Mouse (Mus musculus) C2C12 (cell line): ENCODE results near the gene Hist1h2ah. TPM values are rescaled to one million over a fixed set of nuclear protein-coding genes. Genes with fewer than 3 reads are reported as not detected.

Source experiments
- H3K27me3 ChIP-seq: one replicate; pipeline ENCODE4 v1.6.1; 2011; ENCODE audit not compliant: control insufficient read depth, insufficient read depth, insufficient read length
- H3K36me3 ChIP-seq: one replicate; pipeline ENCODE4 v1.6.1; 2011; ENCODE audit not compliant: control insufficient read depth, insufficient read depth
- H3K4me3 ChIP-seq: one replicate; pipeline ENCODE4 v1.5.1; 2011; ENCODE audit warnings: mild to moderate bottlenecking, control low read depth; ENCODE audit not compliant: poor library complexity, insufficient read depth, severe bottlenecking
- H3K79me2 ChIP-seq: one replicate; pipeline ENCODE4 v1.6.1; 2011; ENCODE audit not compliant: control insufficient read depth, insufficient read depth
- H3K79me3 ChIP-seq: one replicate; pipeline ENCODE4 v1.6.1; 2011; ENCODE audit warnings: low read depth, control low read depth
- H3ac ChIP-seq: one replicate; pipeline ENCODE3; 2011; ENCODE audit warnings: low read depth; ENCODE audit not compliant: control insufficient read depth, insufficient read length
- CEBPB ChIP-seq: IDR thresholded peaks from one replicate; pipeline ENCODE4 v1.6.1; 2011; ENCODE audit warnings: low read depth, mild to moderate bottlenecking, control low read depth, moderate library complexity
- CTCF ChIP-seq: IDR thresholded peaks from one replicate; pipeline ENCODE4 v1.5.1; 2011; ENCODE audit not compliant: control insufficient read depth, insufficient read depth, insufficient read length
- FOSL1 ChIP-seq: IDR thresholded peaks from one replicate; pipeline ENCODE4 v1.8.0; 2011; ENCODE audit warnings: mild to moderate bottlenecking, low read length; ENCODE audit not compliant: poor library complexity, insufficient read depth, severe bottlenecking
- MAX ChIP-seq: IDR thresholded peaks from one replicate; pipeline ENCODE4 v1.6.1; 2011; ENCODE audit warnings: mild to moderate bottlenecking, control low read depth
- MYOD1 ChIP-seq: IDR thresholded peaks from one replicate; pipeline ENCODE4 v1.6.1; 2011; ENCODE audit warnings: low read depth; ENCODE audit not compliant: control insufficient read depth, insufficient read length
- MYOG ChIP-seq: IDR thresholded peaks from one replicate; pipeline ENCODE4 v1.6.1; 2011; ENCODE audit not compliant: control insufficient read depth, insufficient read length; ENCODE audit errors: extremely low read depth
- USF1 ChIP-seq: IDR thresholded peaks from one replicate; pipeline ENCODE4 v1.6.1; 2011; ENCODE audit warnings: low read depth, mild to moderate bottlenecking, control low read depth, moderate library complexity
- polyA plus RNA-seq: library from polyadenylated mRNA; unstranded; fragments of >200 nt; fragmentation: generic; extraction: Trizol; gene quantifications from one replicate; pipeline ENCODE4 v1.2.1, GENCODE M21; 2012; ENCODE audit warnings: missing spikeins

The Hist1h2ah gene
- polyA plus RNA-seq, 1 experiment = 9.5 TPM

DNA sequence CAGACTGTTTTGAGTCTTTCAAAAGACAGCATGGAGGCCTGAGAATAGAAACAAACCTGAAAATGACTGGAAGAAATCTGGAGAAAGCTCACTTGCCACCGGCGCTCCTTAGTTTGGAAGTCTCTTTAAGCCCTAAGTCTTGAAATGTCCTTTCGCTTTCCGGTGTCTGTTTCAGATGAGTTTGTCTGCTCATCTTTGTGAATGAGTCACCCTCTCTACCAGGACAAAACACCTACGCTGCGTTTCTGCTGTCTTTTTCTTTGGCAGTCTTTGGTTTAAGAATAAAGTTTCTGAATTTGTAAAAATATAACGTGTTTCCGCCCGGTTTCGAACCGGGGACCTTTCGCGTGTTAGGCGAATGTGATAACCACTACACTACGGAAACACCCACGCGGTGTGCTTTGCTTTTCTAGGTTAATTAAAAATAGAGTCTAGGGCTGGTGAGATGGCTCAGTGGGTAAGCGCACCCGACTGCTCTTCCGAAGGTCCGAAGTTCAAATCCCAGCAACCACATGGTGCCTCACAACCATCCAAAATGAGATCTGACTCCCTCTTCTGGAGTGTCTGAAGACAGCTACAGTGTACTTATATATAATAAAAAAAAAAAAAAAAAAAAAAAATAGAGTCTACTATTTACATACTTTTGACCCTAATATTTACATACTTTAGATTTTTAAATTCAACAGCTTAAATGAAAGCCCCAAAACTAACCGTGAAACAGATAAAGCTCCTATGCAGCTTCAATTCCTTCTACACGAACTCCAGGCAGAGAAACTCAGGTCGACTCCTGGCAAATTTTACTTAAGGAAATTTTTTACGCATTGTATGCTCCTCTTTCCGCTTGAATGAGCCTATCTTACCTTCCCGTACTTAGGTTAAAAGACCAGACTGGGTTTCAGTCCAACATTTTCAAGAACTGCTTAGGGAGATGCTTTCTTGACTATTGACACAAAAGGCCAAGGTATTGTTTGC, 19.6 kb downstream of the Hist1h2ah start:
- H3K36me3 ChIP-seq = no peaks in the 10 kb centered on the region
- H3ac ChIP-seq = no peak overlapping the region
- H3K4me3 ChIP-seq = no peak overlapping the region

DNA sequence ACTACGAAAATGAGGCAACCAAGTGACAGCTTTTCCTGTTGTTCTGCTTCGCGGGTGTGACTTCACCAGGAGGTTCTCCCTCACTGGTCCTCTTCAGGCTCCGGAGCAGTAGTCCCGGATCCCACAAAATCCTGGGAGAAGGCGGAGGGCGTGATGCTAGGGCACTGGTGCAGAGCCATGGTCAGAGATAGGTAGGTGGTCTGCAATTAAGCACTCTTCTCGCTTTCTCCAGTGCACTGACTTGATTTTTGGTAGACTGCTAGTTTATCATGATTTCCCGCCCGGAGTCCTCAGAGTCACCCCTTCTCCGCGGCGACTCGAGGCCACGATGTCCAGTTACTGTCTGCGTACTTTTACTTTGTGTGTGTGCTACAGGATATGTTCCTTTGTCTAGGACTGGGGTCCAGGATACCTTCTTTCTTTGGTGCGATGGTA, 20.9 kb downstream of the Hist1h2ah start:
- H3K36me3 ChIP-seq = no peaks in the 10 kb centered on the region
- no peaks in the 10 kb centered on the region for H3K79me2 ChIP-seq
- H3K4me3 ChIP-seq = no peak overlapping the region
- TF ChIP-seq MYOG (no peak), MYOD1 (no peak), MAX (no peak), CEBPB (no peak), USF1 (no peak), FOSL1 (no peak), CTCF (no peak)
- H3K79me3 ChIP-seq = no peaks in the 10 kb centered on the region
- H3K27me3 ChIP-seq = peaks cover 5% of the 10 kb centered on the region
- H3ac ChIP-seq = no peak overlapping the region

More for the DNA sequence above, 19.6 kb downstream of the Hist1h2ah start:
- H3K27me3 ChIP-seq = no peaks in the 10 kb centered on the region
- TF ChIP-seq CTCF (no peak), MAX (no peak), MYOD1 (no peak), MYOG (no peak), CEBPB (no peak), USF1 (no peak), FOSL1 (no peak)
- H3K79me2 ChIP-seq = no peaks in the 10 kb centered on the region
- H3K79me3 ChIP-seq = no peaks in the 10 kb centered on the region

DNA sequence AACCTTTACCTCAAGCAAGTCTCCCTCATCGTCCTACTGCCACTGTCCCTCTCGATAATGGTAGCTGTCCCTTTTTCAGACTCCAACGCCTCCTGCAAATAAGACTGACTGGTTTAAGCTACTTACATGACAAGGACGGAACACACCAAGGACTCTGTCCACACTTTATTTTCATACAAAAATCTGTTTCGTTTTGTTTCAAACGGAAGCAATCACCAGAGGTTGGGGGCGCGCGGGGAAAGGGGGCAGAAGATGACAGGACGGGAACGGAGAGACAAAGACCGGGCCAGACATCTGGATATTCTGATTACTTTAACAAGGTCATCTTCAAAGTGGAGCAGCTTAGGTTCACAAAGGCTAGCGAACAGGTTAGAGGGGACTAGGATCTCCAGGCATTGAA, 21.7 kb downstream of the Hist1h2ah start:
- TF ChIP-seq CTCF (no peak), USF1 (no peak), FOSL1 (no peak), CEBPB (no peak), MYOD1 (no peak), MYOG (no peak)
- Histone ChIP-seq H3ac (no peak overlapping the region), H3K79me2 (no peaks in the 10 kb centered on the region), H3K27me3 (peaks cover 5% of the 10 kb centered on the region), H3K4me3 (no peak overlapping the region), H3K36me3 (no peaks in the 10 kb centered on the region), H3K79me3 (no peaks in the 10 kb centered on the region)

DNA sequence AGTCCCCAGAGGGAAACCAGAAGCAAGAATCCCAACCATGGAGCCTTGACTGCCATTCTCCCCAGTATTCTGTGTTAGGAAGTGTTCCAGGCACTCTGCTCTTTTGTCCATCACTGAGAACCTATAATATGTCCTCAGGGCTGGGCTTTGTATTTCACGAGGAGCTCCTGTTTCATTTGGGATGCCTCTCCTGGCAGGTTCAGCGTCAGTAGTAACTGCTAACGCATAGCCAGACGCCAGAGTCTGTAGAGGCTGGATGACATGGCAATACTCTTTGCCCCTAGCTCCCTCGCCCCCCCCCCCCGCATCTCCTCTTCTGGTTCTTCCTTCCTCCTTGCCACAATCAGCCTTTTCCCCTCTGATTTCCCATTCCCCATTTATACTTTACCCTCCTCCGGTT, 25.7 kb downstream of the Hist1h2ah start, which contains the start of gene Prss16:
Prss16 (minus strand) TSS at position 101 of the 400 bp plus-strand sequence.
- Histone ChIP-seq H3K36me3 (no peaks in the 10 kb centered on the region), H3K79me2 (no peaks in the 10 kb centered on the region), H3K4me3 (no peak within 1 kb of the TSS), H3K79me3 (no peaks in the 10 kb centered on the region), H3ac (no peak within 1 kb of the TSS), H3K27me3 (peaks cover 16% of the 10 kb centered on the region)
- no peak for TF ChIP-seq MYOG
- no peak for TF ChIP-seq CTCF
- no peak for TF ChIP-seq MYOD1
- no peak for TF ChIP-seq MAX
- TF ChIP-seq USF1 = no peak

DNA sequence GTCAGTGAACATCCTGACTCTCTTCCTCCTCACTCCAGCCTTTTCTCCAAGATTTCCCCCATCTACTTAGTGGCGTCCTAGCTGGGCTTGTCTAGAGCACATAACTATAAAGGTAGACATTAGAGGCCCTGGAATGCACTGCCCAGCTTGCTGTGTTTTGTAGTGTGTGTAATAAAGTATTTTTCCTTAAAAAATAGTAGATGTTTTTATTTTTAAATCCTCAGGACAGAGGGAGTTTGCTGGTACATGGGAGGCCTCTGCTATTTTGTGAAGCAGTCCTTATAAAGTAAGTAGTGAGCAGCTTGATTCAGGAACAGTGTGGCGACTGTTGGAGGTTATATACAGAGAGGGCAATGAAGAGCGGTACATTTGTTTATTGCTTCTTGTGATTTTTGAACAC, 26.7 kb downstream of the Hist1h2ah start:
- Histone ChIP-seq H3K79me3 (no peaks in the 10 kb centered on the region), H3K27me3 (peaks cover 16% of the 10 kb centered on the region), H3K36me3 (no peaks in the 10 kb centered on the region), H3K79me2 (no peaks in the 10 kb centered on the region), H3K4me3 (no peak overlapping the region), H3ac (no peak overlapping the region)
- no peak for TF ChIP-seq CEBPB
- TF ChIP-seq MAX = no peak
- TF ChIP-seq FOSL1 = no peak
- TF ChIP-seq MYOD1 = no peak
- no peak for TF ChIP-seq MYOG
